8 mouse cellular contexts compared by ENCODE assay signal in the genomic region with DNA sequence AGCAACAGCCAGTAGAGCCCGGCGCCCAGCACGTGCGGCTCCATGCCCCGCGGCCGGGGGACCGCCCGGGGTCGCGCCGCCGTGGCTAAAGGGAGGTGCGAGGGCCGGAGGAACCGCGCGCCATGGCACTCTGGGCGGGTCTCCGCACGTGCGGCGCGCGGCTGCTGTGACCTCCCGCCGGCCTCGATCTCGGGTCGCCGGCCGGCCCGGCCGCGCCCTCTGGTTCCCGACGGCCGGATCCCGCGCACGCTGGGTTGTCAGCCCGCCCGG. TPM values are rescaled to one million over a fixed set of nuclear protein-coding genes. Genes with fewer than 3 reads are reported as not detected.
A peak's percentile ranks its signal among the peaks of the same experiment; 100 is the strongest.
DNase-seq lines count a peak whose midpoint lies in the region; ATAC-seq lines count a peak whose summit lies in the region.

No protein-coding gene starts in this region.

- H3K4me1 ChIP-seq in kidney, embryonic 16.5 days (ENCODE audit: insufficient read depth, low read length): peaks cover 45% of the 10 kb centered on the region
- peaks cover 58% of the 10 kb centered on the region for H3K4me1 ChIP-seq in embryonic facial prominence, embryonic 10.5 days
- H3K4me1 ChIP-seq in hindbrain, embryonic 16.5 days (ENCODE audit: control insufficient read depth, insufficient read depth, low read depth, low read length): peaks cover 18% of the 10 kb centered on the region
- peaks cover 14% of the 10 kb centered on the region for H3K4me1 ChIP-seq in midbrain, embryonic 15.5 days

- WGBS in kidney, embryonic 16.5 days: 2% methylated on average over 31 of the region's 43 CpGs
- under 1% methylated on average over 43 of the region's 43 CpGs for WGBS in embryonic facial prominence, embryonic 10.5 days
- WGBS in hindbrain, embryonic 16.5 days: 0% methylated on average over 18 of the region's 43 CpGs
- WGBS in midbrain, embryonic 15.5 days: 0% methylated on average over 43 of the region's 43 CpGs

- ATAC-seq in kidney, embryonic 16.5 days (ENCODE audit: low FRiP score, low TSS enrichment): no peak; the same call in 1 of the 2 replicates
- ATAC-seq in hindbrain, embryonic 16.5 days: peak; percentile 65; the same call in 1 of the 2 replicates
- ATAC-seq in midbrain, embryonic 15.5 days (replicated peaks): no peak; the same call in 1 of the 2 replicates

- peak overlapping the region; percentile 74 for H3K4me3 ChIP-seq in kidney, embryonic 16.5 days (ENCODE audit: low read length)
- H3K4me3 ChIP-seq in embryonic facial prominence, embryonic 10.5 days: peak overlapping the region; percentile 69
- peak overlapping the region; percentile 62 for H3K4me3 ChIP-seq in hindbrain, embryonic 16.5 days (ENCODE audit: low read length)
- H3K4me3 ChIP-seq in midbrain, embryonic 15.5 days: peak overlapping the region; percentile 53

- H3K9ac ChIP-seq in kidney, embryonic 16.5 days (replicated peaks; ENCODE audit: low read length): peak overlapping the region; percentile 93
- peak overlapping the region; percentile 71 for H3K9ac ChIP-seq in hindbrain, embryonic 16.5 days (ENCODE audit: low read depth, low read length)
- peak overlapping the region; percentile 46 for H3K9ac ChIP-seq in midbrain, embryonic 15.5 days

- H3K9me3 ChIP-seq in kidney, embryonic 16.5 days (ENCODE audit: low read length): no peaks in the 10 kb centered on the region
- no peaks in the 10 kb centered on the region for H3K9me3 ChIP-seq in embryonic facial prominence, embryonic 10.5 days
- no peaks in the 10 kb centered on the region for H3K9me3 ChIP-seq in hindbrain, embryonic 16.5 days (ENCODE audit: control insufficient read depth, low read length)
- no peaks in the 10 kb centered on the region for H3K9me3 ChIP-seq in midbrain, embryonic 15.5 days

- no peak for DNase-seq in kidney, adult 18-20 months
- DNase-seq in embryonic facial prominence, embryonic 10.5 days (ENCODE audit: low spot score): peak; percentile 82
- no peak for DNase-seq in thymus, postnatal 0 days (ENCODE audit: low spot score)
- DNase-seq in ovary, adult 18-20 months (ENCODE audit: low spot score): no peak
- no peak for DNase-seq in thymus, postnatal 25 days

- H3K27ac ChIP-seq in kidney, embryonic 16.5 days (ENCODE audit: low read length): peak overlapping the region; percentile 81
- H3K27ac ChIP-seq in embryonic facial prominence, embryonic 10.5 days (replicated peaks): peak overlapping the region; percentile 92
- peak overlapping the region; percentile 39; the same call in 1 of the 2 replicates for H3K27ac ChIP-seq in hindbrain, embryonic 16.5 days (ENCODE audit: low read depth, low read length)
- H3K27ac ChIP-seq in midbrain, embryonic 15.5 days: no peak overlapping the region

- peak overlapping the region; percentile 89 for H3K4me2 ChIP-seq in kidney, embryonic 16.5 days (replicated peaks; ENCODE audit: low read depth, low read length)
- H3K4me2 ChIP-seq in hindbrain, embryonic 16.5 days (ENCODE audit: low read length): peak overlapping the region; percentile 93
- peak overlapping the region; percentile 89 for H3K4me2 ChIP-seq in midbrain, embryonic 15.5 days

- no peaks in the 10 kb centered on the region for H3K27me3 ChIP-seq in kidney, embryonic 16.5 days (ENCODE audit: insufficient read depth, low read length)
- H3K27me3 ChIP-seq in embryonic facial prominence, embryonic 10.5 days (replicated peaks; ENCODE audit: low read depth, poor library complexity, severe bottlenecking): peaks cover 30% of the 10 kb centered on the region
- H3K27me3 ChIP-seq in hindbrain, embryonic 16.5 days (replicated peaks; ENCODE audit: control insufficient read depth, insufficient read depth, low read length): peaks cover 16% of the 10 kb centered on the region
- H3K27me3 ChIP-seq in midbrain, embryonic 15.5 days (replicated peaks): peaks cover 32% of the 10 kb centered on the region

- no peaks in the 10 kb centered on the region for H3K36me3 ChIP-seq in kidney, embryonic 16.5 days (ENCODE audit: insufficient read depth, low read length)
- H3K36me3 ChIP-seq in embryonic facial prominence, embryonic 10.5 days (replicated peaks): no peaks in the 10 kb centered on the region
- no peaks in the 10 kb centered on the region for H3K36me3 ChIP-seq in hindbrain, embryonic 16.5 days (ENCODE audit: control insufficient read depth, insufficient read depth, low read length)
- H3K36me3 ChIP-seq in midbrain, embryonic 15.5 days (replicated peaks): no peaks in the 10 kb centered on the region

RNA-seq across cellular contexts. Expression of a gene that starts 0.2 kb away (rescaled TPM):
- polyA plus RNA-seq in kidney, embryonic 16.5 days (2015; fragmentation: Nextera tagmentation; extraction: Ambion mirVana): 15.6 and 16.9 TPM in 2 replicates
- 8.5 and 9.0 TPM in 2 replicates for polyA plus RNA-seq in embryonic facial prominence, embryonic 10.5 days (2016; fragmentation: Nextera tagmentation; extraction: Ambion mirVana)
- 1.7 and 3.5 TPM in 2 replicates for polyA plus RNA-seq in hindbrain, embryonic 16.5 days (2015; fragmentation: Nextera tagmentation; extraction: Ambion mirVana)
- 2.7 and 3.3 TPM in 2 replicates for polyA plus RNA-seq in midbrain, embryonic 15.5 days (2015; fragmentation: Nextera tagmentation; extraction: Ambion mirVana)
- 5.2 and 6.9 TPM in 2 replicates for polyA plus RNA-seq in thymus, postnatal 0 days (2015; fragmentation: Nextera tagmentation; extraction: Ambion mirVana)

RNA-seq across cellular contexts. Expression of a gene that starts 16.9 kb away (rescaled TPM):
- polyA plus RNA-seq in kidney, embryonic 16.5 days (2015; fragmentation: Nextera tagmentation; extraction: Ambion mirVana): 43.0 and 49.0 TPM in 2 replicates
- polyA plus RNA-seq in embryonic facial prominence, embryonic 10.5 days (2016; fragmentation: Nextera tagmentation; extraction: Ambion mirVana): 70.0 and 76.4 TPM in 2 replicates
- 8.0 and 11.4 TPM in 2 replicates for polyA plus RNA-seq in hindbrain, embryonic 16.5 days (2015; fragmentation: Nextera tagmentation; extraction: Ambion mirVana)
- polyA plus RNA-seq in midbrain, embryonic 15.5 days (2015; fragmentation: Nextera tagmentation; extraction: Ambion mirVana): 7.0 and 8.2 TPM in 2 replicates
- 50.6 and 51.1 TPM in 2 replicates for polyA plus RNA-seq in thymus, postnatal 0 days (2015; fragmentation: Nextera tagmentation; extraction: Ambion mirVana)

RNA-seq across cellular contexts. Expression of a gene that starts 25.8 kb away (rescaled TPM):
- polyA plus RNA-seq in kidney, embryonic 16.5 days (2015; fragmentation: Nextera tagmentation; extraction: Ambion mirVana): 363 and 371 TPM in 2 replicates
- 296 and 300 TPM in 2 replicates for polyA plus RNA-seq in embryonic facial prominence, embryonic 10.5 days (2016; fragmentation: Nextera tagmentation; extraction: Ambion mirVana)
- 202 and 203 TPM in 2 replicates for polyA plus RNA-seq in hindbrain, embryonic 16.5 days (2015; fragmentation: Nextera tagmentation; extraction: Ambion mirVana)
- polyA plus RNA-seq in midbrain, embryonic 15.5 days (2015; fragmentation: Nextera tagmentation; extraction: Ambion mirVana): 166 and 173 TPM in 2 replicates
- 173 and 174 TPM in 2 replicates for polyA plus RNA-seq in thymus, postnatal 0 days (2015; fragmentation: Nextera tagmentation; extraction: Ambion mirVana)
